Mouse (Mus musculus) adrenal gland, adult (tissue): ENCODE measurements around the gene Adamts14.

ENCODE experiments used
- DNase-seq, 2 experiments: peaks; one replicate each; pipeline ENCODE4 v3.0.0; 2022 to 2023; ENCODE audit warnings: low spot score in 1 of 2; ENCODE audit not compliant: inconsistent age in 2 of 2

The Adamts14 gene

DNA sequence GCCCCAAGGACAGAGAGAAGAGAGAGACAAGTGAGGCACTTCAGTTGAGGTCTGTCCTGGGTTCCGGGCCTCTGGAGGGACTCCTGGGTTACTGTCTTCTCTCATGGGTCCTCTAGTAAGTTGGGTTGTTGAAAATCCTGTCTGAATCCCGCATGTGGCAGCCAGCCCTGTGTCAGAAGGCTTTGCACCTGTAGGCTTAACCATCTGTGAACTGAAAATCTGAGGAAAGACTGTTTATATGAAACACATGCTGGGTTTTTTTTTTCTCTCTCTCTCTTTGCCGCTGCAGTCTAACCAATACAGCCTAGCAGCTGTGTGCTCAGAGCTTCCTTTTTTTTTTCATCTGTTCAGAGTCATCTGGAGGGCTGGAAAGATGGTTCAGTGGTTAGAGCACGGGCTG is 38.9 kb downstream of the Adamts14 start:
- DNase-seq: no peak

DNA sequence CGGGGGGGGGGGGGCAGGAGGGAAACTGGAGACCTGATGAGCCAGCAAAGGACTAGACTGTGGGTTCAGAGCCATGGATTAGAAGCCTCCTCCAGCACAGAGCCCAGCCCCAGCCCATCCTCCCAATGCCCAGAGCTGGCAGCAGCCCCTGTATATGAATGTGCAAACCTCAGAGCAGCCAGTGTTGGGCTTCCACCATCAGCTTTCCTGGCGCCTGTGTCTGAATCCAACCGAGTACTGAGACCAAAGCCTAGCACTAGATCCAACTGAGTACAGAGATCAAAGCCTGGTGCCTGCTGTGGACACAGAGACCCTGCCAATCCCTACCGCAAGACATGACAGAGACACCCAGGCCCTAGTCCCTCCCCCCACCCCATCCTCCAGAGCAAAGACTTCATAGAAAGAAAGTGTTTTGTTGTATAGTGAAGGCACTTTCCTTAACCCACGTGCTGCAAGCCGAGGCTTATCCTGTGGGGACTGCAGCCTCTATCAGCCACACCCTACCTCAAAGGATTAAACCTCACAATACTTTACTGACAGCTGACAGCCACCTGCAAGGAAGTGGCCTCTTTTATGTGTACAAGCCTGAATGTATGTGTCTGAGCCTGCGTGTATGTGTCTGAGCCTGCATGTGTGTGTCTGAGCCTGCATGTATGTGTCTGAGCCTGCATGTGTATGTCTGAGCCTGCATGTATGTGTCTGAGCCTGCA is 40.2 kb downstream of the Adamts14 start:
- DNase-seq: no peak

DNA sequence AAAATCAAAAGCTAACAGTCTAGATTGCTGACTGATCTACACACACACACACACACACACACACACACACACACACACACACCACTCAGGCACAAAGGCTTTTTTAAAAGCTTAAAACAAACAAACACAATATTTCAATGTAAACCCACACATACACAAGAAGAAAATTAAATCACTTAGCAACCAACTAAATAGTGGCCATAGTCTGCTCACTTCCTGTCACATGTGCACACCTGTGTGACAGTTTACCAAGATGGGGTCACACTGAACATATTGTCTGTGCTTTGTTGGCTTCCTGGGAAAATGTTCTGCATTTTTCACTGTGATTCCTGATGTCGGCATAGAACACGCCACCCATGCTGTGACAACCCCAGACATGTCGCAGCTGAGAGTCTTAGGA is 41.5 kb downstream of the Adamts14 start:
- no peak for DNase-seq

DNA sequence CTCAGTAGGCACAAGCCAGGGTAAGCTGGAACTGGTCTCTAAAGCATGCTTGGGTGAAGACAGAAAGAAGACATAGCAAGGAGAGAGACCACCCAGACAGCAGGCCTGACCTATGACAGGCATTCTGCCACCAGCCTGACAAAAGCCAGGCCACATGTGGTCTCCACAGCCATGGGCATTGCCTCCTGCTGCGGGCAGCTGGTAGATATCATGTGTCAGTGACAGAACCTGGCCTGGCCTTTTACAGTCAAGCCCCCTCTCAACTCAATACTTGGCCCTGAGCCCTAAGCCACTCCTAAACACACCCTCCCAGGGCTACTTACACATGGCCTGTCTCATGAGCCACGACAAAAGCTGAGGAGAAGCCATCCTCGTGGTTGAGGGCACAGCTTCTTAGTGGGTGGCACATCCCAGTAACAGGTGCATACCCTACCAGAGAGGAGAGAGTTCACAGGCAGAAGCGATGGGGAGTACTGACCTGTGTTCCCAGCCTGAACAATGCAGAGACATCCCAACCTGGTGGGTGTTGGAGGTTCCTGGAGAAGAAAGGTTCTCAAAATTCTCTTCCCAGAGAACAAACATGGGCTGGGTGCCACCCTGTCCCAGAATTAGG is 46.3 kb downstream of the Adamts14 start:
- no peak for DNase-seq

DNA sequence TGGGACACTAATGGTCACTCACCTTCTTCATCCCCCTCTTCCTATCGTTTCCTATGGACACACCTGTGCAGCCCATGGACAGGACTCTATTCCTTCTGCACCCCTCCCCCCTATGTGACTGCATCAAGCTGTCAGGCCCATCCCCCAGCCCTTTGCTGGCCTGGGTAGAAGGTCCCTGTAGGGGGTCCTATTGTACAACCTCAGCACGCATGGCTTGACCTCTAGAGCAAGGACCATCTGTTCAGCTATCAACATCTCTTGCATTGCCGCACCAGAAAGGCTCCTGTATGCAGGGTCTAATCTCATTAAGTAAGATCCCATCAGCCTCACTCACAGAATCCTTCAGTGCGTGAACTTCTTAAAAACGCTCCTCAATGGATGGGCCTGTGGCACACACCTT is 47.5 kb downstream of the Adamts14 start:
- DNase-seq: no peak

DNA sequence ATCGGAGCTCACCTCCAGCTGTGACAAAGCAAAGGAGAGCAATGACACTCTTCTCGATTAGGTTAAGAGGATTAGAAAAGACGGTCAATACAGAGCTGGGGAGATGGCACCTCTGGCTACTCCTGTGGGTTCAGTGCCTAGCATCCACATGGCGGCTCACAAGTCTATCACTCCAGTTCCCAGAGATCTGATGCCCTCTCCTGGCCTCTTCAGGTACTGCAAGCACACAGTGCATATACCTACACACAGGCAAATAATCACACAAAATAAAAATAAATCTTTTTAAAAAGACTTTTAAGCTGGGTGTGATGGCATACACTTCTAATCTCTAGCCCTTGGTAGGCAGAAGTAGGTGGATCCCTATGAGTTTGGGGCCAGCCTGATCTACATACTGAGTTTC is 53.9 kb downstream of the Adamts14 start:
- no peak for DNase-seq

DNA sequence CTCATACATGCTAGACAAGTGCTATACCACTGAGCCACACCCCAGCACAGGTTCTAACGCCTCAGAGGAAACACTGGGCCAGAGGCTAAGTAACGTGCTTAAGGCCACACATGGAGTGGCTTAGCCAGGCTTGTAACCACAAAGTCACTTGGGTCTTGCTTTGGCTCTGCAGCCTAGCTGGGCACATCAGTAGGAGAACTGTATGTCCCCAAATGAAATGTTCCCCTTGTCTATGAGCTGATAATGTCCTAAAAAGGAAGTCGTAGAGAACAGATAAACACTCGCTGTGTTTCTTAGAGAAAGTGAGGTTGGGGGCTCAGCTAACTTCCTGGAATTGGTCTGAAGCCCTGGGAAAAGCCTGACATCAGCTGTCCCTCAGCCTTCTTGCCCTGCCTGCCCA is 57.1 kb downstream of the Adamts14 start:
- DNase-seq: no peak

DNA sequence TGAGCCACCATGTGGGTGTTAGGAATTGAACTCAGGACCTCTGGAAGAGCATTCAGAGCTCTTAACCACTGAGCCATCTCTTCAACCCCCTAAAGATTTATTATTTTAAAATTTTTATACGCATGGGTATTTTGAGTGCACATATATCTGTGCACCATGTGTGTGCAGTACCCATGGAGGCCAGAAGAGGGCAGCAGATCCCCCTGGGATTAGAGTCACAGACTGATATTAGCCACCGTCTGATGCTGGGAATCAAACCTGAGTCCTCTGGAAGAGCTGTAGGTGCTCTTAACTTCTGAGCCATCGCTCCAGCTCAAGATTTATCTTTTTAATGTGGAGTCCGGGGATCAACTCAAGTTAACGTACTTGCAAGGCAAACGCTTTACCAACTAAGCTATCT is 57.6 kb downstream of the Adamts14 start:
- no peak for DNase-seq

DNA sequence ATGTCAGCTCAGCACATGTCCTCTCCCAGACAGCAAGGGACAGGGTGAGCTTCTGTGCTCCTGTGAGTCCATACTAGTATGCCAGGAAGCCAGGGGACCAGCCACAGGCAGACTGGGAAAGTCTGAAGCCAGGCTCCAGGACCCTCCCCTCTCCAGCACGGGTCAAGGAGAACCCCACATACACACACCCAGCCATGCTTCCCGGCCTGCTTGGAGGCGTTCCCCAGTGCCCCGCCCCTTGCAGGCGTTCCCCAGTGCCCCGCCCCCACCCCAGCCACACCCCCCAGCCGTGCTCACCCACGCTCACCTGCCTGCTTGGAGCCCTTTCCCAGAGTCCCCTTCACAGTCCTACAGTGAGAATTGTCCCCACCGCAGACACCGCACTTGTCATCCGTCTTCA is 60.4 kb downstream of the Adamts14 start:
- no peak for DNase-seq

DNA sequence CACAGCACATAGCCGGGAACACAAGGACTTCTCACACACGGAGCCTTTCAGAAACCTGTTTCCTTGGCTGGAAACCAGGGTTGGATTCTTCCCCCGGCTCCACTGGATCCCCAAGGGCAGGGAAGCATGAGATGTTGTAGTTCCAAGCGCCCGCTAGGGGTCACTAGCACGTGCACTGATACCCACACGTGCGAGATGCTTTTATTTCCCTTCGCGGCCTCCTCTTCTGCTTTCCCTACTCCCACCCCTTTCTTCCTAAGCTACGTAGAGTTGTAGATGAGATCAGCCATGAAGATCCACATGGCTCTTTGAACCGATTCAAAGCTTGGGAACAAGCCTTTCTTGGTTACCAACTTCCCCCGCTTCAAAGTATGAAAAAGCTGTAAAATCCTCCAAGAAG is 61.5 kb downstream of the Adamts14 start:
- DNase-seq: peak; percentile 40 to 79

DNA sequence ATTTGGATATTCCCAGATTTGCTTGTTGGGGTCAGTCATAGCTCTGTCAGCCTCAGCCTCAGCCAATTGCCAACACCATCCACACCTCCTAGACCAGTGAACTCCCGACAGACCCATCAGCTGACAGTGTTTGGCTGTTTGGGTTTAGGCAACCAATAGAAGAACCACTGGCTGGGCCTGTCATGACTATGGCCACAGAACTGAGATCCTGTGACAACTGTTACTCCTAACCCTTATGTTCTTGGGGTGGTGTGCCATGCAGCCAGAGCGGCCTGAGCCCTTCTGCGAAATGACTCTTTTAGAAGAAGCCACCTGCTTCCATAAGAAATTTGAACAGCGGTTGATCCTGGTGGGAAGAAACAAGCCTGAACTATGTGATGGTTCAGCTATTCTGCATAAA is 62.1 kb downstream of the Adamts14 start:
- no peak for DNase-seq

DNA sequence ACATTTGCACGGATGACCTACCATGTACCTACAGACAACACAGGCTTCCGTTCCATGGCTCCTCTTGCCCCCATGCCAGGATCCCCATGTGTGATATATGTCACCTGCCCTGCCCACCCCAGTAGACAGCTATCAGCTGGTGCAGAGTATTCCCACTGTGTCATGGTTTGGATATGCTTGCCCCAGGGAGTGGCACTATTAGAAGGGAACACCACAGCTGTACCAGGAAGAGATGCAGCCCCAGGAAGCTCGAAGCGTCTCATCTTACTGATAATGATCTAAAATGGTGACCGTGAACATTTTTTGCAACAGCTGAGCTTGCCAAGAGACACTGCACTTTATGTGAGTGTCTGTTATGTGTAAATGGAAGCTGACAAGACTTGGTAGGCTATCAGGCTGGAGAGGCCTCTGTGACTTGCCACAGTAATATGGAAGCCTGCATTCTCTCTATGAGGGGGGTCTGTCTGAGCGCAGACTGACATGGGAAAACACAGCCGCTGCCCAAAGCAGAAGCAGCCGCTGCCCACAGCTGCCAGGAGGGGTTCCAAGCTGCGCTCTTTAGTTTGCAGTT is 65.0 kb downstream of the Adamts14 start:
- DNase-seq: no peak

DNA sequence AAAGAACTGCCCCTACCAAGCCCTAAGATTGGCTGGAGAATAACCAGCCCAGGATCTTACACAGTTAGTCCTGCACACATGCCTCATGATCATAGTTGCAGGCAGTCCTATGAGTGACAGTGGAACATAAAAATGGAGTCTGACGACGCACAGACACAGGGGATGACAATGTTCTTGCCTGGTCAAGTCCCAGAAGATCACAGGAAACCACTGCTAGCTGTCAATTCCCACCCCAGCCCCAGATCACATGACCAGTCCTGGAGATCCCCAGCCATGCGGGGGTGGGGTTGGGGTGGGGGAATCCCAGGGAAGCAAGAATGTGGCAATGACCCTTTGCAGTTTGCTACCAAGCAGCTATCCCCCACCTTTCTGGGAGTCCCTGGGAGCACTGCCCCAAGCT is 69.3 kb downstream of the Adamts14 start:
- no peak for DNase-seq

DNA sequence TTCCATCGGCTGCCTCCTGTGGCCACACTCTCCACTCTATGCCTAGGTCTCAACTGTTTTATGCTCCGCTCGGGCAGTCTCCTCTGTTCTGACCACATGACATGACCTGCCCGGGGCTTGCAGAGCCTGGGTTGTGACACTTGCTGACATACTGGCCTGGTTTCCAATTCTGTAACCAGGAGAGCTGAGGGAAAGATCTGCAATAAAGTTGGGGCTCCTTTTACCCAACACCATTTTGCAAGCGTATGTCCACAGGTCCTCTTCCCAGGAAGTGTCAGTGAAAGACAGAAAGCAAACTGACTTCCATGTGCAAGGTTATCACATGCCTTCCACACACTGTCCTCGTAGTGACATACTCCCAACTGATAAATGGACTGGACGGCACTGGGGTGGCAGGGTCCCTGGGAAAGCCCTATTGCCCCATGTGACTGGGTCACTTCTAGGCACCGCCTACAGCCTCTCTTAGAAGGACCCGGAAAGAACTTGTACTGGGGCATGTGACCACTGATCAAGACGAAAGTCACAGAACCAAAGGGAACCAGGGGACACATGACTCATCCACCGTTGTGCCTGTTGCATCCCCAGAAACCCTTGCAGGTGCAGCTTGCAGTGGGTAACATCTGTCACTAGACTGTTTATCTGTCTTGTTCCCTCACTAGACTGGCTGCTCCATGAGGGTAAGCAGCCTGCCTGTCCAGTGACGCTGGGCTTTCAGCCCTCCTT is 71.5 kb downstream of the Adamts14 start:
- DNase-seq: no peak

DNA sequence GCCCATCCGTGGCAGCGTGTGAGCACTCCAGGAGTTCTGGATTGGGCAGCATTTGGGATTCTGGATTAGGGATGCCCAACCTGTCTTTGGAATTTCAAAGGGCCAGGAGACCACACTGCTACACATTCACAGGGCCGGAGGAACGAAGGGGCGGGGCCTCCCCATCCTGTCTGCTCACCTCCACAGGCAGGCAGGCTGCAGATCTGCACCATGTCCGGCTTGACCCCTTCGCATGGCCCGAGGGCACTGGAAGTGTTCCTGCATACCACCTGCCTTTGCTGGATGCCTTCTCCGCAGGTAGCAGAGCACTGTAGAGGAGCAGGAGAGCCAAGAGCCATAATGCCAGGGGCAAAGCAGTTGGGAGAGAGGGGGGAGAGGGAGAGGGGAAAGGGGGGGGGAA is 72.2 kb downstream of the Adamts14 start:
- no peak for DNase-seq

DNA sequence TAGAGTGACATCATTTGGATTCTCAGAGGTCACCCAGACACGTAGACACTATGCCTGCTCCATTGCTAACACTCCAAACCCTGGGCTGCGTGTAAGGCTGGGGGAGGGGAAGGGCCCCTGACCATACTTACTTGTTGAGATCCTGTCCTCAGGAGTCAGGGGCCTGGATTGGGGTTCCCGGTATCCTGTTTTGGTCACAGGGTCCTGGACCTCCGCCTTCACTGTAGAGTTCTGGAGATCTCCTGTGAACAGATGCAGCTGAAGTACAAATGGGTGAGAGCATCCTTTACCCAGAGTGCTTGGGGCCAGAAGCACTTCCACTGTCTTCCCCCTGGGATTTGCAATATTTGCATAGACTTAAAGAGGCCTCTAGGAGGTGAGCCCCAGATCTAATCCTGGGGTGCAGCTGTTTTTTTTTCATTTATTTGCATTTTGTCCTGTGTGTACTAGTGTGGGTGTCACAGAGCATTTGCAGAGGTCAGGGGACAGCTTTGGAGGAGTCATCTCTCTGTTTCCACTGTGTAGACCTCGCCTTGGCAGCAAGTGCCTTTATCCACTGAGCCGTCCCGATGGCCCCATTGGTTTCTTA is 72.9 kb downstream of the Adamts14 start:
- no peak for DNase-seq

DNA sequence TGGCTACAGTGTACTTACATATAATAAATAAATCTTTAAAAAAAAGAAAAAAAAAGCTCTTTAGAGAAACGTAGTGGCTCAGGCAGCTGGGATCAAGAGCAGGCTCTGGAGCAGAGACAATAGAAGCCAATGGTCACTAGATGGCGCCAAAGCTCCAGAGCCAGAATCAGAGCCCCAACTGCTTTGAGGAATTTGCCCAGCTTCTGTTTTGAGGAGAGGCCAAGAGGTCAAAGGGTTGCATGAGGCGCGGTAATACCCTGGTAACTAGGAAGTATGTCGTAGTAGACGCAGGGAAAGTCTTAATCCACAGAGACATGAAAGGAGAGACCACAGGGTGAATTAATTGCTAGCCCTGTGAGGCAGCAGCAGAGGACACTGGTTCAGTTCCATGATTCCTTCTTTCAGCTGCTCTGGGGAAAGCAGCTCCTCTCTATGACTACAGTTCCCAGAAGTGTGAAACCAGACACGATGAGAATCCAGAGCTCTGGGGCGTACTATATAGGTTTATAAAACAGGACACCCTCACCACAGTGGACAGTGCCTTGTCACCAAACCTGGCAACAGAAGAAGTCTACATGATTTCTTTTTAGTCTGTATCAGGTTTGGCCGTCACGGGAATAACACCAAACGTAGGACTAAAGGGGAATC is 73.5 kb downstream of the Adamts14 start:
- peak; percentile 66 to 90 for DNase-seq

DNA sequence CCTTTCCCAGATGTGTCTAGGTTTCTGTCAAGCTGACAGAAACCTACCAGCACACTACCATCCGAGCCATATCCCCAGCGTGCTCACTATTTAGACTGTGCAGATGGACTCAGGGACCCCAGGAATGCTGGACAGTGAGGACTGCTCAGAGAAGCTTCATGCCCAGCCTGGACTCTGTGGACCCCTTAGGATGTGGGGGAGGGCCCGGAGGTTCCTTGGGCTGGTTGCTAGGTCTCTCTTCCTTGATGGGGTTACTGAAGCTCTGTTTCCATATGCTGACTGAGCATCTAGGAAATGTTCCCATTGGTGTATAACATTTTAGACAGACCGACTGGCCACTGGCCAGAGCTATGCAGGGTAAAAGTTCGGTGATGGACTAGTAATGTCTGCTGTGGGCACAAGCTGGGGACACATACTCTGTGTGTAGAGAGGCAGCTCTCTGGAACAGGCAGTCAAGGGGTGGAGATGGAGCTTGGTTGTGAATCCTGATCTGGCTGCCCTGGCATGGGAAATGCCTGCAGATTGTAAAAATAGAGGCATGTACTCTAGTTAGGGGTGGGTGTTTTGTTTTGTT is 77.4 kb downstream of the Adamts14 start:
- DNase-seq: no peak

DNA sequence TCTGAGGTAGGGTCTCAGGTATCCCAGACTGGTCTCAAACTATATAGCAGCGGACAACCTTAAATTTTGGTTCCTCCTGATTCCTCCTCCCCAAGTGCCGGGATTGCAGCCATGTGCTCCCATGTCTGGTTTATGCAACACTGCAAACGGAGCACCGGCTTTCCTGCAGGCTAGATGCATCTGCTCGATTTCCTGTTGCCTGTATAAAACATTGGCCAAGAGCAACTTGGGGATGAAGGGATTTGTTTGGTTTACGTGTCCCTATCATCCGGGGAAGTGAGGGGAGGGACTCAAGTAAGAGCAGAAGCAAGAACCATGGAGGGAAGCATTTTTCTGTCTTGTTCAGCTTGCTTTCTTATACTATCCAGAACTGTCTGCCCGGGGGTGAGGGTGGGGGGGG is 78.0 kb downstream of the Adamts14 start:
- no peak for DNase-seq

DNA sequence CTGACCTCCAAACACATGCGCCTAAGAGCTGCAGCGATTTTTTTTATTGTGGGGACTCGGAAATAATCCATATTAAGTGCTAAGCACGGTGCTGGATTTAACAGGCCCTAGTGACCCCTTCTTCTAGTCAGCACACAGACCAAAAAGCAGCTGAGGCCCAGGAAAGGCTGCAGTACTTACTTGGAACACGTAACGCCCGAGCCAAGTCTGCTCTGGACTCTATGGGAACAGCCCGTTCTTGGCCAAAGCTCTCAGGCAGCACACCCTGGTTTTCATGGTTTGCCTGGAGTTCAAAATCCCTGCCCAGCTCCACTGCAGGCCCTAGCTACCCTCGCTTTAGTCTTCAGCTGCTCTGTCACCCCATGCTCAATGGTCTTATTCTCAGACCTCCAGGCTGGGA is 78.6 kb downstream of the Adamts14 start:
- no peak for DNase-seq

DNA sequence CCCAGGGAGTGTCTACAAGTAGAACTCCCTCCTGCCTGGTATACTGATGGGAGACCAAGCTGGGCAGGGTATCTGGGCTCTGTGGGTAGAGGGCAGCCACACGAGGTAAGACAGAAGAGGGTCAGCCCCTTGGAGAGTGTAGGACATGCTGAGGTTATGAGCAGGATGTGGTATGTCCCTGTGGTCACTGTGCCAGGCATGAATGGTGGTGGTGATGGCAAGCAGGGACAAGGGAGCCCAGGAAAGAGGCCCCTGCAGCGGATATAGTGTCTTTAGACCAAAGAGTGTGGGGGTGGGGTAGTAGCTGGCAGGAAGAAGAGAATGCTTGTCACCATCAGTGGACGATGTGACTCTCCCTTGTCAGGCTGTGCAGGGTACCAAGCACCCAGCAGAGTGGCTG is 85.2 kb downstream of the Adamts14 start:
- DNase-seq: no peak
